1 mouse cellular context compared by ENCODE assay signal in the genomic region with DNA sequence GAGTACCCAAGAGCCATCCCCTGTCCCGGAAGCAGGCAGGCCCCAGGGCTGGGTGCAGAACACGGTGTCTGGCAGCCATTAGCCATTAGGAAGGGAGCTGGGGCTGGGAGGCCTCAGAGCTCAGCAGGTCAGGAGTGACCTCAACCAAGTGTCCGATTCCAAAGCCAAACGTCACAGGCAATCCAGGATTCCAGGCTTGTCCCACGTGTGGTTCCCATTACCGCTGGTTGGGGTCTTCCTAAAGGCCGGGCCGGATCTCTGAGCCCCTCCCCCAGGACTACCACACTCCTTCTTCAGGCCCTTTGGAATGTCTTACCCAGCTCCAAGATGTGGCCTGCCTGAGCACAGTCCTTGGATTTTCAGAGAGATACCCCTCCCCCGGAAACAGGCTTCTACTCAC.
TF ChIP-seq lines count a peak whose summit lies in the region.

No protein-coding gene starts in this region.

TF ChIP-seq in ES-E14, 5 proteins besides CTCF, POLR2A, EP300 and RAD21:
- TF ChIP-seq CHD2 (IDR thresholded peaks at IDR 0.05; ENCODE audit: low read depth, low read length) (no peak), ZC3H11A (IDR thresholded peaks at IDR 0.05; ENCODE audit: borderline replicate concordance, low read depth, low read length) (no peak), MAFK (IDR thresholded peaks at IDR 0.05; ENCODE audit: insufficient read depth, low read depth, low read length) (no peak)
